9 mouse cellular contexts compared by ENCODE assay signal in genomic region chr7:96852781-96853180, GRCm38 (mm10).
"Had no signal": no experiment of that assay in that cellular context is flagged by ENCODE, and none has a peak within 500 bp of the region (broad histone marks: within the 10 kb centered on the region; RNA-seq: fewer than 3 reads in every experiment).

No protein-coding gene starts in this region.

- DNase-seq: kidney, adult 9 months; kidney, postnatal 14 days; kidney, postnatal 4 days; left cerebral cortex, postnatal 4 days; lung, adult 18-20 months; lung, postnatal 10 days; lung, postnatal 36 days; thymus, adult 18-20 months; thymus, postnatal 36 days had no signal
